Mouse (Mus musculus): ENCODE data around the gene Polh.

DNA sequence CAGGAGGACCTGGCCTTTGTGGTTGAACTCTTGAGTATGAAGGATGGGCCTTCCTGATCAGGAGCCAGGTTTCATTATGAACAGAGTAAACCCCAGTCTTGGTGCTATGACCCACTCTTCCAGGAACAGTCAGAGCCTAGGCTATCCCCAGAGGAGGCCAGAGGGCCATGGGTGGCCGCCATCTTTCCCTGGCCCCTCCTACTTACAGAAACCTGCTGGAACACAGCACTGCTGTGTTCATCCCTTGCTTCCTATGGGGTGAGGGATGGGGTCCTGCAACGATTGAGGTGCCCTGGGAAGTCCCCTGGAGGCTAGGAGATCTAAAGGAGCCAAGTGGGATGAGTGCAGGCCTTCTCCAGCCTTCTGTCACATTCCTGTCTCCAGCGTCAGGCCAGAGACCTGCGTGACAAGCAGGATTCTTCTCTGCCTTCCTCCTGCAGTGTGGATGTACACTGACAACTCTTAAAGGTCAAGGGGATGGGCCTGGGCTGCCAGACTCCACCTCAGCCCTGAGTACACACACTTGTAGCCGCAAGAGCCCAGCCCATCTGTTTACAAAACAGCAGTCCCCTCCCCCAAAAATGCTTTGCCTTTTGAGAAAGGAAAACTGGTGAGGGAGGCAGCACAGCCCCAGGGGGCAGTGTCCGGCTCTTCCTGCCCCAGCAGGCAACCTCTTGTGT is 74.5 kb downstream of the Polh start:
- TF ChIP-seq GATA1 (IDR thresholded peaks at IDR 0.05; ENCODE audit: low read length) (no peak), TAL1 (IDR thresholded peaks at IDR 0.05; ENCODE audit: low read length) (no peak)
